Mouse (Mus musculus): ENCODE data around the gene Pax7.
A peak's percentile ranks its signal among the peaks of the same experiment; 100 is the strongest.

Pax7 gene

GRCm38 (mm10) chr4:139833036-139833634, at the start of gene Pax7:
Gene Pax7, minus strand, starts transcription at chr4:139833528.
- no peak for DNase-seq

GRCm38 (mm10) chr4:139881796-139882195, 48.5 kb upstream of the Pax7 start:
- no peak for DNase-seq

- DNase-seq: no peak
These were observed 46.0 kb upstream of the Pax7 start for GRCm38 (mm10) chr4:139879324-139879723.

- DNase-seq: no peak
These were observed 45.1 kb upstream of the Pax7 start for GRCm38 (mm10) chr4:139878443-139878842.

GRCm38 (mm10) chr4:139877269-139877668, 43.9 kb upstream of the Pax7 start:
- DNase-seq: peak; percentile 67

- DNase-seq: peak; percentile 49
These were observed 39.3 kb upstream of the Pax7 start for GRCm38 (mm10) chr4:139872595-139872994.

GRCm38 (mm10) chr4:139871699-139872098, 38.4 kb upstream of the Pax7 start:
- DNase-seq: no peak

GRCm38 (mm10) chr4:139863218-139863617, 29.9 kb upstream of the Pax7 start:
- DNase-seq: no peak

GRCm38 (mm10) chr4:139858635-139859176, 25.4 kb upstream of the Pax7 start:
- DNase-seq: peak; percentile 92

GRCm38 (mm10) chr4:139852219-139853035, 19.1 kb upstream of the Pax7 start:
- DNase-seq: no peak

GRCm38 (mm10) chr4:139851387-139851786, 18.1 kb upstream of the Pax7 start:
- DNase-seq: no peak

- DNase-seq: no peak
These were observed 17.3 kb upstream of the Pax7 start for GRCm38 (mm10) chr4:139850547-139851170.

GRCm38 (mm10) chr4:139843456-139843855, 10.1 kb upstream of the Pax7 start:
- DNase-seq: no peak

- DNase-seq: no peak
These were observed 9.6 kb upstream of the Pax7 start for GRCm38 (mm10) chr4:139842919-139843318.

GRCm38 (mm10) chr4:139840939-139841500, 7.7 kb upstream of the Pax7 start:
- no peak for DNase-seq

GRCm38 (mm10) chr4:139840442-139840841, 7.1 kb upstream of the Pax7 start:
- DNase-seq: no peak

- DNase-seq: no peak
These were observed 3.4 kb upstream of the Pax7 start for GRCm38 (mm10) chr4:139836681-139837080.

GRCm38 (mm10) chr4:139836196-139836595, 2.9 kb upstream of the Pax7 start:
- no peak for DNase-seq

GRCm38 (mm10) chr4:139833817-139834401, 581 bp upstream of the Pax7 start:
- no peak for DNase-seq

- no peak for DNase-seq
These were observed 870 bp downstream of the Pax7 start for GRCm38 (mm10) chr4:139832281-139833035.

- DNase-seq: peak; percentile 34
These were observed 1.7 kb downstream of the Pax7 start for GRCm38 (mm10) chr4:139831501-139832230.
